Mouse (Mus musculus) monocyte, adult 2 months (primary cell): ENCODE data around the gene Col6a4.

Source experiments
- DNase-seq, 2 experiments: peaks; one replicate each; pipeline ENCODE4 v3.0.0; 2022; ENCODE audit warnings: low spot score in 2 of 2, low read depth in 1 of 2

Col6a4 gene

DNA sequence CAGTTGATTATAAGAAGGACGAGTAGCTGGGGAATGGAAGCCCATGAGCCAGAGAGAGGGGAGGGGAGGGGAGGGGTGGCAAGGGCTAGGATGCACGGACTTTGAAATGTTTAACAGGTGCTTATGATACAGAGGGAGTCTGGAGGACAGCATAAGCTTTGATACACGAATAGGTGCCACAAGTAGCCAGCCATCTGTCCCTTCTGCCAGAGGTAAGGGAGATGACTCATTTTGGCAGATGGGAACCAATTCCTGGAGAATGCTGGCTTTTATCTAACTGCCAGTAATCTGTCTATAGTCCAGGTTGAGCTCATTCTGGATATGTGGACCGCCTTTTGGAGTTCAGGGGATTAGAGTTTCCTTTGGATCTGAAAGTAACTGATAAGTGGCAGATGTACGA lies 20.3 kb downstream of the Col6a4 start:
- DNase-seq: no peak

DNA sequence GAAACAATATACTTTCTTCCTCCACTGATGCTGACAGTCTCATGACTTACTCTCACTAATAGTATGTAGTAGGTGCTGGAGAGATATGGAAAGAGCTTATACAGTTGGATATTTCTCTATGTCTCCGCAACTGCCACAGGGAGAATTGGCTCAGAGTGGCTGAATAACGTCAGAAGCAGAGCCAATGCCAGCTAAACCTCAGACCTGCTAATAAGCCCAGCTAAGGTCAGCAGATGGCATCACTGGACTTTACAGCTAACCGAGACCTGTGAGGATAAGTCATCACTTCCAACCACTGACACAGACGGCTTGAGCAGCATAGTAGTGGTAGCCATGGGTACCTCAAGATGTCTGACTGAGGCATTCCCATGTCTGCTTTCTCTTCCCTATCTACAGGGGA lies 22.6 kb downstream of the Col6a4 start:
- DNase-seq: no peak

DNA sequence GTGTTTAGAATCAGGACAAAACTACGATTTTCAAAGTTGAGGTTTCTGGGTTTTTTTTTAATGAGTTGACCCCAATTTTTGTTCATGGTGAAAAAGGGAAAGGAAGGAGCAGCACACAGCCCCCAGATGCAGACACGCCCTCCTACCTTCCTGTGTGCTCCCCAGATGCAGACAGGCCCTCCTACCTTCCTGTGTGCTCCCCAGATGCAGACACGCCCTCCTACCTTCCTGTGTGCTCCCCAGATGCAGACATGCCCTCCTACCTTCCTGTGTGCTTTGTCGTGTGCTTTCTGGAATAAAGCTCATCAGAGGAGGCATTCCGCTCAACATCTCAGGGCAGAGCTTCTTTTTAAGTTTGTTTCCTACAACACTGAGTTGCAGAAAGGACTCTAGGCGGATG lies 24.9 kb downstream of the Col6a4 start:
- no peak for DNase-seq

DNA sequence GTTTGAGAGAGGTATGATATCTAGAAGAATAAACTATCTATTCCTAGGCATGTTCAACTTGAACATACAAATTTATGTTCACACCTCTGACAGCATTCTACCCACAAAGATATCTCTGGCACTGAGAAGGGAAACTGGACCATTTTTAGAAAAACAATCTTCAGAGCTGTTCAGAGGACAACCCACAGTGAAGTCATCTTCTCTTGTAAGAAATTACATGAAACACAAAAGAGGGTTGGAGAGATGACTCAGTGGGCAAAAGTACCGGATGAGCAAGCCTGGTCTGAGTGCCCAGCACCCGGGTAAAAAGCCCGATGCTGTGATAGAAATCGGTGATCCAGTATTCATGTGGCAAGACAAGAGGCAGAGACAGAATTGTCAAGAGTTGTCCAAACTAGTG lies 43.1 kb downstream of the Col6a4 start:
- no peak for DNase-seq

DNA sequence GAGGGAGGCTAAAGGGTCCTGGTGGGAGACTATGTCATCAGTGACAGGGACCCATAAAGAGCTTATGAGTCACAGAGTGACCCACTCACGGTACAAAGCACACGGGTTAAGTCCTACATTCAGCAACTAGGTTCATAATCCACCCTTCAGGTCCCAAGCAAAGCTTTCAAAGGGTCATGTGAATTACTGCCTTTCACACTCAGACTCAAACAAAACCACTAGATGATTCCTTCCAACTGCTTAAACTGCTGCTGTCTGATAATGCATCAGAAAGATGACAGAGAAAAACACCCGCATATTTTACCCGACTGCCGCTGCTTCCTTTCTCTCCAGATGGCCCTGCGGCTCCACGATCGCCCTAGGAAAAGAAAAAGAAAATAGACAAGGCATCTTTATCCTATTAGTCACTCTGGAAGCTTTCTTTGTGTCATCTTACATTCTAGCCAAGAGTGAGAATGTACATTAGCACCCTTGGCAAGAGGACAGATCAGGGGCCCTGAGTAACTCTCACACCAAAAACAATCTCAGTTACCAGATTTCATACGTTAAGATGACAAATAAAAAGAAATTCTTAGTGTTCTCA lies 52.6 kb downstream of the Col6a4 start:
- no peak for DNase-seq

DNA sequence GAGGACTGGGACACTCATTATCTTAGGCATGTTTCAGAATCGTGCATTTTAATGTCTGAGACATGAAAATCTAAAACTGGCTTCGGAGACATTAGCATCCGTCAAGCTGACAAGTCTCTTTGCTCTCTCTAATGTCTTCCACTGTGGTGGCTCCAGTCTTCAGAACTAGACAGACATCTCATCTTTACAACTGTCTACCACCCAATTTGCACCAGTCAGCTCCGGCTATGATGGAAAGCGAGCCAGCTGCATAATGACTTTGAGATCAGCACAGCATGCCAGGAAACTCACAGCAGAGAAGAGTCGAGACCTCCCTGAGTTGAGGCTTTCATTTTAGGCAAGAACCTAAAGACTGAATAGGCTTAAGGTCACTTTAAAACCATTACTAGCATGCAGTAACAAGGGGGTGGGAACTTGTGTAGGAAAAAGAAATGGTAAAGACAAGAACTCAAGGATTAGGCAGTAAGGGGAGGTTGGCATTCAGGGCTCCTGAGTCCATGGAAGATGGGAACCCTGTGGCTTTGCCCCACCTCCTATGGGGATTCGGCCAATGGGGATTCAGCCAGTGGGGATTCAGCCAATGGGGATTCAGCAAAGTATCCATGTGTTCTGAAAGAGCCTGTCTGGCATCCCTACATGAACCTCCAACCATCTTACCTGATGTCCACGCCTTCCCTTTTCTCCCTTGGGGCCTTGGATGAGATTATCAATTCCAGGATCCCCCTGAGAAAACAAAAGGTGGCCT lies 56.5 kb downstream of the Col6a4 start:
- no peak for DNase-seq

DNA sequence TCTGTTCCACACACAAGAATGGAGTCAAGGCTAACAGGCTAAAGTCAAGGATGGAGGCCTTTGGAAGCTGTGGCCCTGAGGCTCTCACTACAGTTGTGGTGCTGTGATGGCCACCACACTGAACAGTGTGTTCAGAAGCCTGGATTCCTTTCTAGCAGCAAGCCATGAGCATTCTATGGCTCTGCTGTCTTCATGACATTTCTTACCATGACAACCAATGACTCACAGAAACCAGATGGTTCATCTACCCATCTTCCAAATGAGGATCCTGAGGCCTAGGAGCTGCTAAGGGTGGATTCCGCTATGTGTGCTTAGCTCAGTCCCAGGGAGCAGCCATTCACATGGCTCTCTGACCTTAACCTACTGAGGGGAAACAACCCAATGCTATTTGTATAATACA lies 57.3 kb downstream of the Col6a4 start:
- no peak for DNase-seq

DNA sequence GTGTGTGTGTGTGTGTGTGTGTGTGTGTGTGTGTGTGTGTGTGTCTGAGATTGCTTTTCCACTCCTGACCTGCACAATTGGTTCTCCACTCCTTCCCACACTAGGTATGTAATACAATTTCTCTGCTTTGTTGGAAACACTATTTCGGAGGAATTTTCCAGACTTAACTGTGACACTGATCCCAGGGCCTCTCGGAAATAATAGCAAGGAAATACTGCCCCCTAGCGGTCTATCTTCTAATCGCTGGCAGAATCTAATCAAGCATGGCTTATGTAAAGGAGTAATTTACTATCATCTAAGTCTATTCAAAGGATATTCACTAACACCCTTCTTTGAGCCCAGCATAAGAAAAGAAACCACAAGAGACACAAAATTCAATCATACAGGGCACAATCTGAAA lies 57.7 kb downstream of the Col6a4 start:
- no peak for DNase-seq

DNA sequence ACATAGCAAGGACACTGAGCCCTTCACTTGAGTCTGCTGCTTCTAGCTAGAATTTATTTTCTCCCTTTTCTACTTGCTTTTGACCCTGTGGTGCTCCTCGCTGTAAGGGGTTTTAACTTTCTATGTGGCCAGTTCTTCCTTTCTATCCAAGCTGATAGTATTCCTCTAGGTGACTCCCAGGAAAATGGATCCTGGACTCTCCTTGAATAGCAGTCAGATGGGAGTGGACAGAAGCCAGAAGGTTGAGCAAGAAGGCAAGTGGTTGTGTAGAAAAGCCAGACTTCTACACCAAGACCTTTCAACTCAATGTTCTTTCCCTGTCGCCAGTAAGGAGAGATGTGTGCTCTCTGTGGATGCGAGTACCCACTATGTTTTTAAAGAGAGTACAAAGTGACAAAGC lies 80.9 kb downstream of the Col6a4 start:
- no peak for DNase-seq

DNA sequence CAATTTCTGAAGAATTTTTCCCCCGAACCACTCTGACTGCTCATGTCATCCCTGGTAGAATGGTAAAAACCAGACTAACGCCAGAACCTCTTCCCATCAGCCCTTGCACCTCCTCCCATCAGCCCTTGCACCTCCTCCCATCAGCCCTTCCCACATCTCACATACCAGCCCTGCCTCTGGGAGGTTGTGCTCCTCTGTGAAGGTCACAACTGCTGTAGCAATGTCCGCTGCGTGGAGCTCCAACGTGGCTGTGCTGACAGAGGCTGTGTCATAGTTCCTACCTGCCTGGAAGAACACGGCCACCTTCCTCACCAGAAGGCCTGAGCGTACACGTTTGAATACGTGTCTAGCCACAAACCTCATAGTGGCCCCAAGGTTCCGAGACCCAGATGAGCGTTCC lies 83.4 kb downstream of the Col6a4 start:
- DNase-seq: no peak

DNA sequence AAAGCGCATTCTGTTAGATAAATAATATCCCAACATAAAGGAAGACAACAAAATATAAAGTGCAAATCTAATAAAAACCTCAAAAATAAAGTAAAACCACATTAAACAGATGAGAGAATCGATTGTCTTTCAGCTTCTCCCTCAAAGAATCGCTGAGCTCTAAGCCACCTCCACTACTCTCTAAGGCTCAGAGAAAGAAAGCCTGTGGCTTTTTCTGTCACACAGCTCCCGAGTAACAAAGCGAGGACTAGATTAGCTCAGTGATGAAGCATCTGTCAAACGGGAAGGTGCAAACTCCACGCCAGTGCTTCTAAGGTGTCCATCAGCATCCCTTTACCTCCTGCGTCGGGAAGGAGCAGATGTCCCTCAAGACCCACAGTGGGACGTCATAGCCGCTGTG lies 98.6 kb downstream of the Col6a4 start:
- no peak for DNase-seq

DNA sequence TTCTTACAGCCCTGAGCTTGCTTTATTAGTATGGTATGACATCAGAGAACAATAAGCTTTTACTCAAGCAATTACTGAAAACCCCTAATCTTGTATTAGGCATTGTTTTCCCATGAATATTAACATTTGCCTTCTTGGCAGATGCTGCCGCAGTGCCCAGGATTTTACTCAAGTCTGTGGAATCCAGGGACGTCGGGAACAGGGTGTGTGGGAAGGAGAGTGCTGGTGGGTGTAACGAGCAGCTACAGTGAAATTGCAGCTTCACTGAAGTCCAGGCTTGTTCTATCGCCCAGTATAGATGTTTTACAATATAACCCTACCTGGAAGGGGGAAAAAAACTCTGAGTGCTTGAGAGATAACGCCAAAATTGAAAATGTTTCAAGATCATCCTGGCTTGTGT lies 104.2 kb downstream of the Col6a4 start:
- DNase-seq: no peak

DNA sequence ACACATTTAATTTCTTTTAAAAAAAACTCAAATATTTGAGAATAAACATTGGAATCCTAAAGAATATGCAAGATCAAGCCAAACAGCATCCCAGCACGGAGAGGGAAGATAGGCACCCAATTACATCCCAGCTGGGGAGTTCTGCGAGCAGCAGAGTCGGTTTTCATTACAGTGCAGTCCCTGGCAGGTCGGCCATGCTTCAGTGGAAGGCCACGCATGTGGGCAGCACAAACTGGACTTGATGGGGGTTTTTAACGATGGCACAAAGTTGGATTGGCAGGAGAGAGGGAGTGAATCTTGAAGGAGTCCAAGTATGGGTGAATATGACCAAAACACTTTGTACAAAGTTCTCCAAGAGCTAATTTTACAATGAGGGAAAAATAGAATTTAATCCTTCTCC lies 106.5 kb downstream of the Col6a4 start:
- no peak for DNase-seq

DNA sequence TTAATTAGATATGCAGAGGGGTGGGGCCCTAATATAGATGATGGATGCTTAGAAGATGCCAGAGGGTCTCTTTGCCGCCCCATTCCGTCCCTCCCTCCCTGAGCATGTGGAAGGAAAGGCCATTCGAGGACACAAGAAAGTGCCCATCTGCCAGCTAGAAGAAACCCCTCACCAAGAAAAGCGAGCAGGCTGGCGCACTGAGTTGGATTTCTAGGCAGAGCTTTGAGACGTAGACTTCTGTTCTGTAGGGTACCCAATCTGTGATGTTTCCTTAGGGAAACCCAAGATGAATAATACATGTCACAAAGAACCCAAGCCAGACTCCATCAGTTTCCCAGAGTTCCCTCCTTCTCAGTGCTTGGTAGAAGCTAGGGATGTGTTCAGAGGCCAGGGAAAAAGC lies 107.1 kb downstream of the Col6a4 start:
- no peak for DNase-seq

DNA sequence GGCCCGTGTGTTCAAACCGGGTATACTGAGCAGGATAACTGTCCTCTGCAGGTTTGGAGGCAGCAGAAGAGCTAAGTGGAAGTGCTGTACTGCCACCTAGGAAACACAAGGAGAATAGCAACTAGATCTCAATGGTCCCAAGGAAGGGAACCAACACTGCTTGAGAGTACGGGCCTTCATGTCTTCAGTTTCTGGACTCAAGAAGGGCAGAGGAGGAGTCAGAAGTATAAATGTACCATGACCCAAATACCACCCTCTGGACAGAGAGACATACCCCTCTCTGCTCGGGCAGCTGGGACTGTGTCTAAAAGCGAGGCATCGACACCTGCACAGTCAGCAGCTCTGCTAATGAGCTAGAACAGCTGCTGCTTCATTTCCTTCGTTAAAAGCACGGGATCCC lies 108.5 kb downstream of the Col6a4 start:
- no peak for DNase-seq

DNA sequence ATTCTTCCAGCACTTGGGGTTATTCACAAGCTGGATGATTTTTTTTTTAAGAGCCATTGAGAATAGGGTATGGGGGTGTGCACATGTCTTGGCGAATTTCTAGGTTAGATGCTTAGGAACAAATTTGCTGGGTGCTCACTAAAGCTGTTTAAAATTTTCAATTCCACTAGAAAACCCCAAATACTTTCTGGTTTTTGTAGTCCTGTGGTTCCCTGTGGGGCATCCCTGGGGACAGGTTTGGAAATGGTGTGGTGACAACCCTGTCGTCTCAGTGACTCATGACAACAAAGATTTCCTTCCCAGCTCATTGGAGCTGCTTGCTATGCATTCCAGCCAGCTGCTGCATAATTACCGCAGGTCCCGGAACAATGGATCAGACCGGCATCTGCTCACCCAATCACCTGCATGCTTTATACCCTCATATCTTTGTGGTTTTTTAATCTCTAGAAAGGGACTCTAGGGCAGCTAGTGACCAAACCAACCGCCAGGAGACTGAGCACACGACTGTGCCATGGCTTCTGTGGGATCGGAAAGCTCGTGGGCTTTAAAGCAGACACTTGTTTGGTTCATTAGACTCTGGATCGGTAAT lies 111.6 kb downstream of the Col6a4 start:
- DNase-seq: no peak

DNA sequence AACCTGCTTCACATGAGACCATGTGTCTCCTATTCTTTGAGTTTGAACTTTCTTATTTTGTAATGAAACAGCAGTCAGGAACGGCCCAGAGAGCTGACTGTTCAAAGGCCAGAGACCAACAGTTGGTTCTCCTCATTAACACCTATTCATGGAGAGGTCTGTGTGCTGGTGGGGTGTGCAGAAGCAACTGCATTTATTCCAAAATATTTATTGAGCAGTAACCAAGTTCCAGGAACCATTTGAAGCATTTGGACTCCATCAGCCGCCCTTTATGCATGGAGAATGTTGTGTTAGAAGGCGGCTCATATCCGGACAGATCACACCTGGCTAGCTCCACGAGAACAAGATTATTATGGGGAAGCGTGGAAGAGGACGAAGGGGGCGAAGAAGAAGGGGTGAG lies 118.1 kb downstream of the Col6a4 start:
- DNase-seq: no peak

DNA sequence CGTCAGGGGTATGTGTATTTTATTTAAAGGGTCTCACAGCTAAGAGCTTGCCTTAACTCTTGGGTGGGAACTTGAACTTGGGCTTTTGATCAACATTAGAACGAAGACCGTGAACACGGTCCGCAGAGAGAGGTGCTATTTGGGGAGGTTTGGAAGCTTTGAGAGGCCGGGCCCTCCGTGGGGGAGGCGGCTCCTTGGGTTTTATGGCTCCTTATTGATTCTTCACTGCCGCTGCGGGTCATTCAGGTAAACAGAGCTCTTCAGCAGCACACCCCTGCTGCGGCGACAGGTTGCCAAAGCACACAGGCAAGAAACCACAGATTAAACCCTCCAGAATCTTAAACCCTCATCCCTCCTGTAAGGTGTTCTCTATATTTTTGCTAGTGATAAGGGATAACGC lies 119.7 kb downstream of the Col6a4 start:
- DNase-seq: no peak

DNA sequence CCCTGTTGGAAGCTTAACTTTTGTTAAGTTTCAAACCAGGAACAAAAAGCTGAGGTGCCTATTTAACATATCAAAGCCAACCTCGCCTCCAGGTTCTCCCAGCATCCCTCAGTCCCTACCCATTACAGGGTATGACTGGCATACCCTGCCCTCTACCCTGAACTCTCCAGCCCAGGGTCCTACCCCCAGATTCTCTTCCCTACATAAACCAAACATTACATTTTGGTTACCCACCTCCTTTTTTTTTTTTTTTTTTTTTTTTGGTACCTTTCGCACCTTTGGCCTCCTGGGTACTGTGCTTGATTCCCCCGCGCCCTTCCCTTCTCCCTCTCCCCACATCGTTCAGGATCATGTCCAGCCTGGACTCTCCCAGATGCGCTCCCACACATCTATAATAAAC lies 120.3 kb downstream of the Col6a4 start:
- no peak for DNase-seq

DNA sequence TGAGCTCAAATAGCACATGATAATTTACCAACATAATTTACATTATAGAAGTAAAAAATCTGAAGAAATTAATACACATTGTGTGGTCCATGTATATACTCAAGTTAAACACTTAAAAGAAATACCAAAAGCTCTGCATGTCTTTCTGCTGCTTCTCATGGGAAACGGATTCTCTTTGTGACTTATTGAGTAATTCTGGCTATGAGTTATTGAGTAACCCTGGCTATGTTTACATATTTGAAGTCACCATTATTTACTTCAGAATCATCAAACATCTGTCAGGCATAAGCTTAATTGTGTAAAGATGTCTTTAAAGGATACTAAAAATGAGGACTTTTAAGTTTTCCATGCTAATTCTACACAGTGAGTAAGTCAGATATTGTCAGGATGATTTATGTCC lies 122.8 kb downstream of the Col6a4 start:
- DNase-seq: no peak

DNA sequence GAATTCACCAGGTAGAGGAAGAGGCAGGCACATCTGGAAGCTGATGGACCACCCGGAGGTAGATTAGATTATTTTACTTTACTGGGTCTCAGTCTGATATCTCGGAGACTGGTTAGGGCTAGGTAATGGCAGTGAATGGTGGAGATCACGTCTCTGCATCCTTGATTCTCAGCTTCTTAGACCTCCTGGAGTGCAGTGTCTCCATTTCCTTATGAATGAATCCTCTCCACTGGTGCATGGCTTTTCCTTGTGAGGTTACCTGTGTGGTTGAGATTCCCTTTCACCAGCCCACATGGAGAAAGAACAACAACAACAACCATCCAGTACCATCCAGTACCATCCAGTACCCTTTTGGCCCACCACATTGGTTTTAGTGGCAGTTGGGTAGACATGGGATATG lies 124.6 kb downstream of the Col6a4 start:
- DNase-seq: no peak

DNA sequence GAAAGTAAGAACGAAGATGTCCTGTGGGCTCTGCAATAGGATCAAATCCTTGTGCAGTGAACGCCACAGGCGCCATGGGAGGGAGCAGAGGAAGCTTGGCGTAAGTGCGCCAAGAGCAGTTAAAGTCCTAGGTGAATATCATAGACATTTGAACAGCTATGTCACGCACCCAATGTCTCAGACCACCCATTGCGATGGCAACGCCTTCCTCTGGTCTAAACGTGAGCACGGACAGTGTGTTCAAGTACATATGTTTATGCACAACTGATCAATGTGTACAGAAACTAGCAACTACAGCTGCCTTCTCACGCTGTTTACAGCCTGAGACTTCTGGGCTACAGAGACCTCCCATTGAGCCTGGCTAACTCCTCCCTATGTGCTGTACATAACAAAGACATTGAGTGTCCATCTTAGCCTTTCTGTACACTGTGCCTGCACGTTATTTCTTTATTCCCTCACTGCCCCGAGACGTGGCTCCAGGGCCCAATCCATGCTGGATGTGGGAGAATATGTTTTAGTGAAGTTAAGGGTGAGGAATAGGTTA lies 125.2 kb downstream of the Col6a4 start:
- no peak for DNase-seq

DNA sequence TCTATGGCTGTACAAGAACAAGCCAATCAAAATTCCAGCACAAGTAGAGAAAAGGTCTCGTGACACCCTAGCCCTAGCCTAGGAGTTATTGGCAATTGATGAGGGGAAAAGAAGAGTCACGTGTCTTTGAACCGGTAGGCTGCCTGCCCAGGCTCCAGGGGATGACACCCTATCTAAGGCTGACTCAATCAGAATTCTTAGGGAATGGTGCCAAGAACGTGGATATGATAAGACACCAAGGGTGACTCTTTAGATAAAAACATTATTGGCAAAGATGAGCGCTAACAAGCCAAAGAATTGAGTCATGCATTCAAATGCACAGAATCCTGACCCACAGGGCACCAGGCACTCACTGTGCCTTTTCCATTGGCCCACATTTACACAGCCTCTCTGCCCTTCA lies 125.7 kb downstream of the Col6a4 start:
- no peak for DNase-seq
